Mouse (Mus musculus): ENCODE measurements around the gene Itsn1.

DNA sequence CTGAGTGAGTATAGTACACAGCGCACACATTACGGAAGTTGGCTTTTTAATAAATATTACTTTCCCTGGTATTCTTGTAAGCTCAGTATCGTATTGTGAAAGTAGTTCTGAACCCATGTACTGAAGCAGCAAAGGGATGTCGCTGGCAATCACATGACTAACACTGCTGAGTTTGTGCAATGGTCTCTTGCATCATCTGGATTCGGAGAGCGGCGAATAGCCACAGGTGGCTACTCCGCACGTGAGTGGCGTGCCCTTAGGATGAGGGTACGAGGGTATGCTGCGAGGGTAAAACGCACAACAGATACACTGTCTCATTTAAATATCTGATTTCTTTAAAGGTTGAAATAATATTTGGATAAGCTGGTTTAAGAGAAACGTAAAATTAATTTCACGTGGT is 1.6 kb upstream of the Itsn1 start:
- no peak for TF ChIP-seq GATA1 (IDR thresholded peaks at IDR 0.05; ENCODE audit: borderline replicate concordance, low read length)
- TF ChIP-seq FLI1 (IDR thresholded peaks at IDR 0.05; ENCODE audit: low read length) = no peak

Measured in megakaryocyte, embryonic 14.5 days (primary cell).